Mouse (Mus musculus) megakaryocyte-erythroid progenitor cell, adult 5-6 weeks (primary cell): Measurements from ENCODE around the gene Ppm1h. TPM values are rescaled to one million over a fixed set of nuclear protein-coding genes. Genes with fewer than 3 reads are reported as not detected.
A peak's percentile ranks its signal among the peaks of the same experiment; 100 is the strongest.

Experiments
- ATAC-seq: replicated peaks from 2 replicates; pipeline ENCODE4 v1.8.0; 2016; ENCODE audit warnings: mild to moderate bottlenecking, inconsistent platforms; ENCODE audit not compliant: severe bottlenecking, poor library complexity, low FRiP score, low TSS enrichment
- total RNA-seq, 2 experiments: library from RNA; stranded (forward) in 1 of 2; stranded (reverse) in 1 of 2; fragments of 200-1000, 215-1000 nt in 1 of 2; fragments of >200 nt in 1 of 2; fragmentation: Nextera tagmentation in 1 of 2; gene quantifications; 2 replicates each; pipeline ENCODE4 v1.2.3; 2014 to 2017

The Ppm1h gene
- total RNA-seq, 2 experiments from 2014 or later = 2.8 to 3.7 TPM

DNA sequence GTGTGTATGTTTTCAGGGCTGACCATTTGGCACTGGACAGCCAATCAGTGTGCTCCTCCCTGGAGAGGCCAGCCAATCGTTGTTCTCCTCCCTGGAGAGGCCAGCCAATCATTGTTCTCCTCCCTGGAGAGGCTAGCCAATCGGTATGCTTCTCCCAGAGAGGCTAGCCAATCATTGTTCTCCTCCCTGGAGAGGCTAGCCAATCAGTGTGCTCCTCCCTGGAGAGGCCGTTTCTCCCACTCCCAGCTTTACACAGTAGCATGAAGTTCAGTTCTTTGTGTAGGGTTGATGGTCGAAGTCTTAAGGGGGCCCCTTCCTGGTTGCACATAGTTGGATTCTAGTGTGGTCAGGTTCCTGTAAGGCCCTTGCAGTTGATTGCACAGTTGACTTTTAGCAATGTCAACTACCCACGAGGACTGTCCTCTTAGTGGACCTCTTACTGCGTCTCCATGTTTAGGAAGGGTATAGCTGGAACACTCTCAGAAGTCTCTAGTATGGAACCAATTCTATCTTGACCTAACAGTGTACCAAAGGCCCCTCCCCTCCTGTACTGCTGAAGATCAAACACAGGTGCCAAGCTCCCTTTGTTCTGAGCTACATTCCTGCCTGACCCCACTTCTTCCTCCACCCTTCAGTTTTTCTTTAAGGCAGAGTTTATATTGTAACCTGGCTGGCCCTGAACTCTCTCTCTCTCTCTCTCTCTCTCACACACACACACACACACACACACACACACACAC, 84.4 kb downstream of the Ppm1h start:
- no peak for ATAC-seq

DNA sequence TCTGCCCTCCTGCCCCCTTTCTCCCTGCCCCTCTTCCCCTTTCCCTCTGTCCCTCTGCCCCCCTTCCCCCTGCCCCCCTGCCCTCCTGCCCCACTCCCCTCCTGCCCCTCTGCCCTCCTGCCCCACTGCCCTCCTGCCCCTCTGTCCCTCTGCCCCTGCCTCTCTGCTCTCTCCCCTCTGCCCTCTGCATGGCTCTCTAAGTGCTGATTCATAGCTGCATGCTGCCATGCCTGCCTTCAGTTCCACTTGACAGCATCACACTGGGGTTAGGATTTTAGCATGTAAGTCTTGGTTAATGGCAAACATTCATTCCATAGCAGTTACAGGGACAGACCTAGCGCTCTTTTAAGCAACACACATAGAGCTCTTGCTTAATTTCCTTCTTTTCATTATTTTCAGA, 85.0 kb downstream of the Ppm1h start:
- no peak for ATAC-seq

DNA sequence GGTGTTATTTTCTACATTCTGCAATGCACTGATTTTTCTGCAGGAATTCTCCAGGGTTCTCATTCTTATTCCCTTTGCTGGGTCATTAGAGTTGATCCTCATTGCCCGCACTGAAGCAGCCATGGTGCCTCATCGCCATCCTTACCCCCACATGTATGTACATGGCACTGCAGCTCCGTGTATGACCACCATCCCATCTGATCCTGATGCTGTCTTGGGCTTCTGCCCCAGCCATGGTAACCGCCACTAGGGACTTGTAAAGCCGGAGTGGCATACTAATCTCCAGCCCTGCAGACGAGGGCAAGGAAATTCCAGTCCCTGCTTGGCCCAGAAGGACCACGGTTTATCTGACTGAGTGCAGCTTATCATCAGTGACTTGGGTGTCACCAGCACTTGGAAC, 86.1 kb downstream of the Ppm1h start:
- ATAC-seq = no peak

DNA sequence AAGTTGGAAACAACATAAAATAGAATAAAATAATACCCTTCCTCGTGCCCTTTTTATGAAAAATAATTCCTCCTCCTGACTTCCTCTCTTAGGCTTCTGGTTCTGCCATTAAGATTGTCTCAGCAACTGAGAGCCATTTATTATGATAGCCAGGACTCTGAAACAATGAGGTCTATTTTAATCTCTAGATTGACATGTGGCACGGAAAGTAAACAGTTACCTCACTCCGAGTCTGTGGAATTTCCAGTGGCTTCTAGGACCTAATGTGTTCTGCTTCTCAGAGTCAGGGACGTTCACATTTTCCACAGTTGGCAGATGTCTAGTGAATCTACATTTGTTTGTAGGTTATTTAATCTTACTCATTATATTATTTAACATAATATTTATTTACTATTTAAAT, 87.0 kb downstream of the Ppm1h start:
- no peak for ATAC-seq

DNA sequence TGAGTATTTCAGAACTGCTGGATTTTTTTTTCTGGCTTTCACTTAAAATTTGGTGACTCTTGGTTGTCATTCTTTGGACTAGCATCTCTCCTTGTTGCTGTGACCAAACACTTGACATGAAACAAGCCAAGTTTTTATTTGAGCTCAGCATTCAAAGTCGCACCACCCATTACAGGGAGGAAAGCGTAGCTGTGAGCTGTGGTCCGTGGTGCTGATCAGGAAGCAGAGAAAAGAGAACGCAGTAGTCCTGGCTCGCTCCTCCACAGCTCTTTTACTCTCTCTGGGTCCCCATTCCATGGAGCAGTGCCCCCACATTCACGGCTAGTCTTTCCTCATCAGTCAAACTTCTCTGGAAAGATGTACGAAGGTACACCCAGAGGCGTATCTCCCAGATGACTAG, 87.4 kb downstream of the Ppm1h start:
- ATAC-seq = no peak

DNA sequence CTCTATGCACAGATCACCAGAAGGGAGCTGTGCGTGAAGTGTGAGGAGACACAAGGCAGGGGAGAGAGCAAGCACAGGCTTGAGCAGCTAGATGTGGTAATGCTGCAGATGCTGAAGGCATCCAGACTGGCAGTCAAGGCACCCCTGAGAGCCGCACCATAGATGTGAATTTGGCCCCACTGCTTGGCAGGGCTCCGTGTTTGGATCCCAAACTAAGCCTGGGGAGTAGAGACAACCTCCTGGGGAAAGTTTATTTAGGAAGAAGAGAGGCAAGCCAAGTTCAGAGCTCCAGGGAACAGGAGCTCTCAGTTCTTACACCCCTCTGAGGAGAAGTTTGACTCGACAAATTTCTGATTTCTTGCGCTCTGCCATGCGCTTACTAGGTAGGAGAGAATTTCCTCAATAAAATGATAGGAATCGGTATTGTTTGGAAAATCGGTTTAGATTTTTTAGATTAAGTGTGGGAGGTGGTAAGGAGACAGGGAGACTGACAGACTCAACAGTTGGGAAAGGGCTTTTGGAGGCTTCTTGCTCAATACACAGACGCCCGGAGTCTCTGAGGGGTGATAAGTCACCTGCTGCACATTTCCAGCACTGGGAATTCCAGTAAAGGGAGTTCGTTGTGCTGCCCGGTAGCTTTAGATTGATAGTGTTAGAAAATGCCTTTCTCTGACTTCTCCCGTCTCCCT, 89.8 kb downstream of the Ppm1h start:
- ATAC-seq = no peak

DNA sequence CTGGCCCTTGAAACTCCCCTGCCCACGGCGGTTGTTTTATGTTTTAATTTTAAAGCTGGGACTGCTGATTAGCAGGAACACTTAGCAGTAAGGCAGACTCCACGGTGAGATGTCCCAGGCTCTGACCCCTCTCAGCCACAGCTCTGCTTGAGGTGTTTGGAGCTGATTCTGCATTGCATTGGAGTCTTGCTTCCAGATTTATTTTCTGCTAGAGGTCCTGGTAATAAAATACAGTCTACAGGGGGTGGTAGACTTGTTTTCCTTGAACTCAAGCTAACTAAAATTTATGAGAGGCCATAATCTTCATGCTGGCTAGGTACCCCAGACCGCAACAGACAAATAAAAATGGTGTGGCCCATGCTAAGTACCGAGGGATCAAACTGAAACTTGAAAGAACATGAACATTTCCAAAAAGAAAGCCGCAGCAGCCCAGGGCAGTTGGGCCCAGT, 90.4 kb downstream of the Ppm1h start:
- no peak for ATAC-seq

DNA sequence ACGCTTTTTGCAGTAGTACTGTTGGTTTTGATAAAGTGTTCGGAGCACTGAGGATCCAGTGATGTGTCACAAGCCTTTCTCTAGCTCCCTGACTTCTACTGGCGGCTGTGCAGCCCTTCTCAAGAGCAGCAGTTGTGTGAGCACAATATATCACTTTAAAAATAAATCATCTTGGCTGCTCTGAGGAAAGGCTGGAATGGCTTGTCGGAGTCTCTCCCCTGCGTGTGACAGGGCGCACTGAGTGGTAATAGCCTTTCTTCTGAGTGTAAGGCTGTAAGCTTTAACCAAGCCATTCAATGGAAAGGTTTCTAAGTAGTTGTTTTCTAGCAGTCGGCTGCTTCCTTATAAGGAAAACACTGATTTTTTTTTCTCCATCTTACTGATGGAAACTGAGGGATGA, 91.8 kb downstream of the Ppm1h start:
- ATAC-seq = no peak

DNA sequence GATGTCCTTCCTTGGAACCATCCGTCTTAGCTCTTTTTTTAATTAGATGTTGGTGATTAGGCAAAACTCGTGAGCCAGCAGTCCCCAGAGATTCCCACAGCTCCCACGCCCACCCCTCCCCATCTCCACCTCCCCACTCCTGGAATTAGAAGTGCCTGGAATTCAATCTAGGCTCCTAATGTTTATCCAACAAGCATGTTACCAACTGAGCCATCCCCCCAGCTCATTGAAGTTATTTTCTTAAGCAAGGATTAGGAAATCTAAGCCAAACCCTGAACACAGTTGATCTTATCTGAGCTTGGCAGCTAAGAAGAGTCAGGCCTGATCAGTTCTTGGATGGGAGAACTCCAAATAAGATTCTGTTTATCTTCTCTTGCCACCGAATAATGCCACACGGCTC, 92.4 kb downstream of the Ppm1h start:
- ATAC-seq = no peak

DNA sequence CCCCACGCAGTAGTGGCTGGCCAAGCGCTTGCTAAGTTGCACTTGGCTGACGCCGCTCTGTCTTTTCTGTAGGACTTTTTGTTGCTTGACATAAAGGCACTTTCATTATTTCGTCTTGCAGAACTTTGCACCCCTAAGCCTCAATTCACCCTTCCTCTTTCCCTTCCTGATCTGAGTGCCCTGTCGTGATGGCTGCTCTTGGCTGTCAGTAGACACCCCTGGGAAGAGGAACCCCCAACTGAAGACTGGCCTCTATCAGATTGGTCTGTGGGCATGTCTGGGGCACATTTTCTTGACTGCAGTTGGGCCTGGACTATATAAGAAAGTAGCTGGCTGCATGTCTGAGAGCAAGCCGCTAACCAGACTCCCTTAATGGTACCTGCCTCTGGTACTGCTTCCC, 95.6 kb downstream of the Ppm1h start:
- no peak for ATAC-seq

DNA sequence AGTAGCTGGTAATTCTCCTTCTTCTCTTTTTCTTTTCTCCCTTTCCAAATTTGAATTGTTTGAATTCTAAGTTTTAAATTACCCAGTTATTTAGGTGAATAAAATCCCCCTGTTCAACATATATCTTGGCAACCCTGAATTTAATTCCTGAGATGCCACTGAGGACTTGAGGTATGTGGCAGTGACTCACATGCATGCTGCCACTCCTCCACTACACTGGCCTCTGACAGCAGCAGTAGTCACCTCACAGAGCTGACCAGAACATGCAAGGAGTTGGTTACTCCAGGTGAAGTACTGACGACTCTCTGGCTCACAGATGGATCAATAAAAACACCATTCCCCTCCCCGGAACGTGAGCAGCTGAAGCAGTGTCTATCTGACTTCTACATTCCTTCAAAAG, 98.9 kb downstream of the Ppm1h start:
- ATAC-seq = no peak

DNA sequence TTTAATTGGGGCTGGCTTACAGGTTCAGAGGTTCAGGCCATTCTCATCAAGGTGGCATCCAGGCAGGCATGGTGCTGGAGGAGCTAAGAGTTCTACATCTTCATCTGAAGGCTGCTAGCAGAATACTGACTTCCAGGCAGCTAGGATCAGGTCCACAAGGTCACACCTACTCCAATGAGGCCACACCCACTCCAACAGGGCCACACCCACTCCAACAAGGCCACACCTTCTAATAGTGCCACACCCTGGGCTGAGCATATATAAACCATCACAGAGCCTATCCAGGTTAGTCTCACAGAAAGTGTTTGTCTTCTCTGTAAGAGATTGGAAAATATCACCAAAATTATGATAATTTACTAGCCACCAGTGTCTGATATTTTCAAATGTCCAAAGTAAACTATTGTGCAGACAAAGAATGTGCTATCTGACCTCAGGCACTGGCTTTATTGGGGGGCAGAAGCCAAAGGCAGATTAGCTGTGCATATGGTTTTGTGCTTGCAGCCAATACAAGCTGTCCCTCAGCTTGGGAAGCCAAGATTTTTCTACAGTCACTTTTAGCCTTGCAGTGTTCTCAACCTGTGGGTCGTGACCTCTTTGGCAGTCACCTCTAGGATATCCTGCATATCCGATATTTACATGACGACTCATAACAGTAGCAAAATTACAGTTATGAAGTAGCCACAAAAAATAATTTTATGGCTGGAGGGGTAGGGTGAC, 99.5 kb downstream of the Ppm1h start:
- ATAC-seq = no peak

DNA sequence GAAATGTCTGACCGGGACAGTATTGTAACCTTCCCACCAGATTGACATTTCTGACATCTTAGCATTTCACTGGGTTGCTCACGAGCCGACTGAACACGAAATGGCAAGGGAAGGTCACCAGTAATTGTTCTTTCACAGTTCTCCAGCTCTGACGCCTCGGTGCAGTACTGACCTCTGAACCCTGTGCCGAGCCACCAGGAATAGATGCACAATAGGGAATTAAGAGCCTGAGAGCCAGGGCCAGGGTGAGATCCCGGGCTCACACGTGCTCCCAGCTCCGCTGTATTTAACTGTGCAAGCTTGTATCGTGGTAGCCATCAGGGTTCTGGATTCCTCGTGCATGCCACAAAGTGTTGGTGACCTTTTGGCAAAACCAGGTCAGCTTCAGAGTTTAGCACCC, 100.8 kb downstream of the Ppm1h start:
- no peak for ATAC-seq

DNA sequence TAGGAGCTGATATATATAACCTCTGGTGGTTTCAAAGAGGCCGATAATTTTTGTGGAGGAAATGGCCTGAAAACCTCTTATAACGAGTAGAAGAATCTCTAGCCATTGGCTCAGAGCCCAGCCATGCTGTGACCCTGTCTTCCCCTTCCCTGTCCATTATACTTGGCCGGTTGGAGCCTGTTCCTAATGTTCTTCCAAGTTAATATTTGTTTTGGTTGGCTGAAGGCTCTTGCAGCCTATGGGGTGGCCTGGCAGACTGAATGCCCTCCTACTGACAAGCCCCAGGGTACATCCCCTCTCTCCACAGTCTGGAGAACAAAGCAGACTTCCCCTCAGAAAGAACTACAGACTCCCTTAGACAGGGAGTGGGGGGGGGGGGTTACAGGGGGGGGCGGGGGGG, 104.2 kb downstream of the Ppm1h start:
- ATAC-seq = no peak

DNA sequence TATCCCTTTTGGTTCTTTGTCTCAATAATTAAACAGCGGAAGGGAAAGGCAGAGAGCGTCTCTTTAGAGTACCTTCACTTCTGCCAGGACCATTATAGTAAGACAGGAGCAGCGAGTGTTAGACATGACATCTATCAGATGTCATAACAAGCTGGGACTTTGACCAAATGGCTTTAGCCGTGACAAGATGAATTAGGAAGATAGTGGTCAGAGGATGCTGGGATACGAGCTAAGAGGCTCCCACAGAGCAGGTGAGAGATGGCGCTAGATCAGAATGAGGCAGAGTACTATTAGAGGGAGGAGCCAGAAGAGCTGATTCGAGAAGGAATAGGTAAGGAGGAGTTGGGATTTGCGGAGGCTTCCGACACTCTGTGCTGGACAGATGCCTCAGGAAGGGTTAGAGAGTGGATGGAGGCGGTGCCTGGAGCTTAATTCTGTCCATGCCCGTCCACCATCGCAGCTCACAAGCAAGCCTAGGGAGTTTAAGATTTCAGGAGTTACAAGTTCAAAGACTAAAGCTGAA, 111.1 kb downstream of the Ppm1h start:
- ATAC-seq = no peak

DNA sequence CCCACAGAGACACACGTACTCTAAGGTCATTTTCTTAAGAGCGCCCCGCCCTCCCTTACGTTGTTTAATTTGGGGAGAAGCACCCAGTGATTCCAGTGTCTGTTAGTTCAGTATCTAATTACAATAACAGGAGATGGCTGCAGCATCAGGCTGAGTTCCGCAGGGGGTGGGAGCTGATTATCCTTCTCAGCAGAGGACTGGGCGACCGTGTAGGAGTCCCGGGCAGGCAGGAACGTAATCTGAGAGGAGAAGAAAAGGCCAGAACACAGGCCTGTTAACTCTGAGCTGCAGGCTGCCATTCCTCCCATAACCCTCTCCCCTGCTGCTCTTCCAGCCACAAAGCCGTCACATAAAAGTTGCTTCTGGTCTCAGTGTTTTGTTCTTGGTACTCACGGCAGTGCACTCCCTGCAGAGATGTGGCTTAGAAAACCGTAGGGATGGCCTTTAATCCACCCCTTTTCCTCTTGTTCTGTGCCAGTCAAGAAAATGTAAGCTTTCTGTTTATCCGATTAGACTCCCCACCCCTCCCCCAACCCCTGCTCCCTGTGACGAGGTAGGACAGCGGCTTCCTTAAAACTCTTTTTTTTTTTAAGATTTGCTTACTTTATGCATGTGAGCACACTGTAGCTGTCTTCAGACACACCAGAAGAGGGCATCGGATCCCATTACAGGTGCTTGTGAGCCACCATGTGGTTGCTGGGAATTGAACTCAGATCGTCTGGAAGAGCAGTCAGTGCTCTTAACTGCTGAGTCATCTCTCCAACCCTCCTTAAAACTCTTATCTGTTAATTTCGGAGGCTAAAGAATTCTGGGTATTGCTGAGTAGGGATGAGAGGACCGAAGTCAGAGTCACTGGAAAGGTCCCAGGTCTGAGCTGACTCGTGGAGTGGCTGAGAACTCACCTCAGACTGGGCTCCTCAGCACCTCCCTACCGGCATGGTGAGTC, 113.7 kb downstream of the Ppm1h start:
- ATAC-seq = peak; percentile 53

DNA sequence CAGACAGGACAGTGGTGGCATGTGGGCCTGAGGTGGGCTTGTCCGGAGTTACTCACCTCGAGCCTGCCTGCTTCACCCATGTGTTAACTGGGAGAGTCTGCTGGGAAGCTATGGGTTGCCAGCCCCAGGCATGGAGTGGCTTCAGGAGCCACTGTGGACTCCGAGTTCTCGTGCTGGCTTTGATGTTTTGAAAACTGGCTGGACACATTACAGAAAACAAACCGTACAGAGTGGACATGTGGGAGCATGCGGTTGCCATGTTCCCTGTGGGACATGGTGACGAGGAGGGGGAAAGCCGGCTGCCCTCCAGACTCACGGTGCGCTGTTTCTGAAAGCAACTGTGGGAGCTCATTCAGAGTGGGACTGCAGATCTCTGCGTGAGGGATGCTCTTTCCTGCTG, 114.6 kb downstream of the Ppm1h start:
- no peak for ATAC-seq

DNA sequence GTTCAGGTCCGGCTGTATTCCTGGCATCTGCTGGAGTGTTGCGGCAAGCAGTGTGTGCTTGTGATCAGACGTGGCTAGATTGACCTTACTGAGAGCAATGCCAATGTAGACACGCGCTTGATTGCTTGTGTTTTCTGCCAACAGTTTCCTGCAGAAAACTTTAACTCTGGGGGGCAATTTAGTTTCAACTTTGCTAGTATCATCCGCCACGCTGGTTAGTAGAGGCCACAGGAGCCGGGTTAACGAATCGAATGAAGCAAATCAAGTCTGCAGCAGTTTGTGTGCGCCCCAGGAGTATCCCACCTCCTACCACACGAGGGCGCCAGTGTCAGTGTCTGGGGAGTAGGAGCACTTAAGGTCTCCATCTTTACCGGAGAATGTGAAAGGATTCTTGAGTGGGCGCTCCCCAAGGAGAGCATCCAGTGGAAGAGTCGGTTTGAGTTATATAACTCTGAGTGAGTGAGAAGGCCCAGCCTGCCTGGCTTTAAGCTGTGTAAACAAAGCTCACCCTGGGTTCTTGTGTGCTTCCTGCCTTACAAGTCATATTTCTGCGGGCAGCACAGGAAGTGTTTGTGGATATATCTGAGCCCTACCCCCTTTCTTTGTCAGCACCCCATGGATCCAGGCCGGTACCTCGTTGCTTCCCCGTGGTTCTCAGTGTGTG, 115.8 kb downstream of the Ppm1h start:
- peak; percentile 82 for ATAC-seq

DNA sequence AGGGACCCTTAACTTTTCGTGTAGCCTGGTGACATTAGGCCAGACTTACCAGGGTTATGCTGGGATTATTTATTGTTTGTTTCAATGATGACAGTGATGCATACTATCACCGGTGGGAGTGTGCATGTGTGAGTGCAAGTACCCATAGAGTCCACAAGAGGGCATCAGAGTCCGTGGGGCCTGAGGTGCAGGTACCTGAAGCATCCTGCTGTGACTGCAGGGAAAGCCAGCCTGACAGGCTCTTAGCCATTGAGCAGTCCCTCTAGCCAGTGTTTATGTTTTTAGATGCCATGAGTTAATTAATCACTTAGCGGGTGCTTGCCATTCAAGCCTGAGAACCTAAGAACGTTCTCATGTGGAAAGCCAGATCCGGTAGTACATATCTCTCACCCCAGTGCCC, 119.4 kb downstream of the Ppm1h start:
- ATAC-seq = no peak
